Mouse (Mus musculus): ENCODE measurements at regions not wholly inside any gene's neighbourhood (a gene's known extent, or its start where the extent isn't known, plus 50 kb on each side); places are given as distances from the start of the nearest gene placed in this dataset.

GRCm38 (mm10) chr10:37677826-37678225 is 539.1 kb upstream of the Marcks start:
- no peaks in the 10 kb centered on the region for H3K4me1 ChIP-seq (replicated peaks; ENCODE audit: control insufficient read depth in 2 of 2, insufficient read depth in 2 of 2, low read length in 1 of 2)
- H3K4me2 ChIP-seq (ENCODE audit: low read depth), result no peak overlapping the region
- H3K27me3 ChIP-seq (ENCODE audit: control insufficient read depth, insufficient read depth, low read length), result no peaks in the 10 kb centered on the region
- DNase-seq (ENCODE audit: low read depth in 3 of 3, low spot score in 3 of 3), result no peak
- no peak for ATAC-seq (ENCODE audit: insufficient read depth)
- H3K9ac ChIP-seq (replicated peaks), result no peak overlapping the region
- WGBS (ENCODE audit: insufficient replicate concordance), result 54% methylated on average over 1 of the region's 1 CpGs
- no peaks in the 10 kb centered on the region for H3K36me3 ChIP-seq (replicated peaks; ENCODE audit: control insufficient read depth, insufficient read depth, low read depth)
- no peak overlapping the region for H3K27ac ChIP-seq
- TF ChIP-seq CTCF (IDR thresholded peaks at IDR 0.05; ENCODE audit: low read depth) (no peak), EP300 (IDR thresholded peaks at IDR 0.05; ENCODE audit: low read depth) (no peak)
- no peaks in the 10 kb centered on the region for H3K9me3 ChIP-seq (ENCODE audit: control insufficient read depth, low read length)
- H3K4me3 ChIP-seq (ENCODE audit: insufficient read depth in 1 of 2, low read depth in 2 of 2, low read length in 2 of 2), result no peak overlapping the region

GRCm38 (mm10) chr10:37668827-37669226 is 530.1 kb upstream of the Marcks start:
- Histone ChIP-seq H3K4me3 (ENCODE audit: insufficient read depth in 1 of 2, low read depth in 2 of 2, low read length in 2 of 2) (no peak overlapping the region), H3K4me1 (replicated peaks; ENCODE audit: control insufficient read depth in 2 of 2, insufficient read depth in 2 of 2, low read length in 1 of 2) (no peaks in the 10 kb centered on the region), H3K27me3 (ENCODE audit: control insufficient read depth, insufficient read depth, low read length) (no peaks in the 10 kb centered on the region), H3K36me3 (replicated peaks; ENCODE audit: control insufficient read depth, insufficient read depth, low read depth) (no peaks in the 10 kb centered on the region), H3K9me3 (ENCODE audit: control insufficient read depth, low read length) (no peaks in the 10 kb centered on the region), H3K27ac (no peak overlapping the region), H3K4me2 (ENCODE audit: low read depth) (no peak overlapping the region), H3K9ac (replicated peaks) (no peak overlapping the region)
- no peak for DNase-seq (ENCODE audit: low read depth in 3 of 3, low spot score in 3 of 3)
- ATAC-seq (ENCODE audit: insufficient read depth), result no peak
- TF ChIP-seq EP300 (IDR thresholded peaks at IDR 0.05; ENCODE audit: low read depth) (no peak), CTCF (IDR thresholded peaks at IDR 0.05; ENCODE audit: low read depth) (no peak)
- WGBS (ENCODE audit: insufficient replicate concordance), result 41% methylated on average over 2 of the region's 2 CpGs

- WGBS (ENCODE audit: insufficient replicate concordance), result 48% methylated on average over 7 of the region's 7 CpGs
- TF ChIP-seq EP300 (IDR thresholded peaks at IDR 0.05; ENCODE audit: low read depth) (no peak), CTCF (IDR thresholded peaks at IDR 0.05; ENCODE audit: low read depth) (no peak)
These were observed 528.5 kb upstream of the Marcks start for GRCm38 (mm10) chr10:37667031-37667745.

GRCm38 (mm10) chr10:37666535-37666934 is 527.8 kb upstream of the Marcks start:
- H3K4me2 ChIP-seq (ENCODE audit: low read depth), result no peak overlapping the region
- H3K4me3 ChIP-seq (ENCODE audit: insufficient read depth in 1 of 2, low read depth in 2 of 2, low read length in 2 of 2), result no peak overlapping the region
- ATAC-seq (ENCODE audit: insufficient read depth) (no peak), DNase-seq (ENCODE audit: low read depth in 3 of 3, low spot score in 3 of 3) (no peak)
- no peaks in the 10 kb centered on the region for H3K36me3 ChIP-seq (replicated peaks; ENCODE audit: control insufficient read depth, insufficient read depth, low read depth)
- TF ChIP-seq EP300 (IDR thresholded peaks at IDR 0.05; ENCODE audit: low read depth), result no peak
- TF ChIP-seq CTCF (IDR thresholded peaks at IDR 0.05; ENCODE audit: low read depth), result no peak
- H3K4me1 ChIP-seq (replicated peaks; ENCODE audit: control insufficient read depth in 2 of 2, insufficient read depth in 2 of 2, low read length in 1 of 2), result no peaks in the 10 kb centered on the region
- H3K9ac ChIP-seq (replicated peaks), result no peak overlapping the region
- H3K27ac ChIP-seq, result no peak overlapping the region
- H3K27me3 ChIP-seq (ENCODE audit: control insufficient read depth, insufficient read depth, low read length), result no peaks in the 10 kb centered on the region
- WGBS (ENCODE audit: insufficient replicate concordance), result 62% methylated on average over 2 of the region's 2 CpGs
- no peaks in the 10 kb centered on the region for H3K9me3 ChIP-seq (ENCODE audit: control insufficient read depth, low read length)

More at GRCm38 (mm10) chr10:37667031-37667745, 528.5 kb upstream of the Marcks start:
- Histone ChIP-seq H3K9ac (replicated peaks) (no peak overlapping the region), H3K4me3 (ENCODE audit: insufficient read depth in 1 of 2, low read depth in 2 of 2, low read length in 2 of 2) (no peak overlapping the region), H3K9me3 (ENCODE audit: control insufficient read depth, low read length) (no peaks in the 10 kb centered on the region), H3K36me3 (replicated peaks; ENCODE audit: control insufficient read depth, insufficient read depth, low read depth) (no peaks in the 10 kb centered on the region), H3K4me2 (ENCODE audit: low read depth) (no peak overlapping the region), H3K4me1 (replicated peaks; ENCODE audit: control insufficient read depth in 2 of 2, insufficient read depth in 2 of 2, low read length in 1 of 2) (no peaks in the 10 kb centered on the region), H3K27ac (no peak overlapping the region), H3K27me3 (ENCODE audit: control insufficient read depth, insufficient read depth, low read length) (no peaks in the 10 kb centered on the region)
- no peak for DNase-seq (ENCODE audit: low read depth in 3 of 3, low spot score in 3 of 3)
- no peak for ATAC-seq (ENCODE audit: insufficient read depth)

- DNase-seq (ENCODE audit: low read depth in 3 of 3, low spot score in 3 of 3) (no peak), ATAC-seq (ENCODE audit: insufficient read depth) (no peak)
- no peak for TF ChIP-seq EP300 (IDR thresholded peaks at IDR 0.05; ENCODE audit: low read depth)
- no peak for TF ChIP-seq CTCF (IDR thresholded peaks at IDR 0.05; ENCODE audit: low read depth)
- Histone ChIP-seq H3K4me3 (ENCODE audit: insufficient read depth in 1 of 2, low read depth in 2 of 2, low read length in 2 of 2) (no peak overlapping the region), H3K27me3 (ENCODE audit: control insufficient read depth, insufficient read depth, low read length) (no peaks in the 10 kb centered on the region), H3K9me3 (ENCODE audit: control insufficient read depth, low read length) (no peaks in the 10 kb centered on the region), H3K36me3 (replicated peaks; ENCODE audit: control insufficient read depth, insufficient read depth, low read depth) (no peaks in the 10 kb centered on the region), H3K4me1 (replicated peaks; ENCODE audit: control insufficient read depth in 2 of 2, insufficient read depth in 2 of 2, low read length in 1 of 2) (no peaks in the 10 kb centered on the region), H3K27ac (no peak overlapping the region), H3K4me2 (ENCODE audit: low read depth) (no peak overlapping the region), H3K9ac (replicated peaks) (no peak overlapping the region)
- 65% methylated on average over 7 of the region's 7 CpGs for whole genome bisulfite sequencing (ENCODE audit: insufficient replicate concordance)
These were observed 498.4 kb upstream of the Marcks start for GRCm38 (mm10) chr10:37637001-37637562.
